Mouse (Mus musculus): Measurements from ENCODE around the gene Lrig1.

DNA sequence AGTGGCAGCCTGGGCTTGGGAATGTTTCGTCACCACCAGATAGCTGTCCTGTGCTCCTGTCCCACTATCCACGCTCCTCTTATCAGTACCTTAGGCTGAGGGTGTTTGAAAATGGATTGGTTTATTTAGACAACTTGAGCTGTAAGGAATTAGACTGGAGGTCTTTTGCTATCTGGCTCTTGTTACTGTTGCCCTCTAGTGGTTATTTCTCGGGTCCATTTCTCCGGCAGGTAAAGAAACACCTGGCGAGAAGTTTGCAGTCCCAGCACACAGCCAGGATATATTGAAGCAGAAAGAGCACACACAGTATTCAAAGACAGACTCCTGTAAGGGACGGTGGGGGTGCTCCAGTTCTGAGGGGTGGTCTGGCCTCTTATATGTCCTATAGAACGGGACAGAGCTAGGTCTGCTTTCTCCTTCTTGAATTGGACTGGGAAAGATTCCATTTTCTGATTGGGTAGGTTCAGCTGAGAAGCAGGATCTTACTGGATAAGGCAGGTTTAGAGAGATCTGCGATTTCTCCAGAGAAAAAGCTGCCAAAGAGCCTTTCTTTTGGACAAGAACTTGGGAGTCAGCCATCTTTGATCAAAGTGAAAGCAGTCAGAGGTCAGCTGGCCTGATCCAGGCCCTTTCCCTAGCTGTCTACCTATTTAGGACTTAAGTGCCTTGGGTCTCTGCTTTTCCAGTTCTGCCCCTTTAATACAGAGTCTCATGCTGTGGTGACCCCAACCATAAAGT, 136.6 kb downstream of the Lrig1 start:
- TF ChIP-seq ZC3H11A (IDR thresholded peaks at IDR 0.05; ENCODE audit: borderline replicate concordance, low read depth, low read length) (no peak), CHD2 (IDR thresholded peaks at IDR 0.05; ENCODE audit: low read depth, low read length) (no peak), HCFC1 (IDR thresholded peaks at IDR 0.05; ENCODE audit: borderline replicate concordance, insufficient read depth, low read length) (no peak)

Data from ES-E14 (cell line).